Mouse (Mus musculus): ENCODE results near the gene Tmem42. TPM values are rescaled to one million over a fixed set of nuclear protein-coding genes. Genes with fewer than 3 reads are reported as not detected.

Tmem42 gene
- 15.4 and 17.8 TPM in 2 replicates for polyA plus RNA-seq (2016; fragmentation: Nextera tagmentation; extraction: Ambion mirVana)

DNA sequence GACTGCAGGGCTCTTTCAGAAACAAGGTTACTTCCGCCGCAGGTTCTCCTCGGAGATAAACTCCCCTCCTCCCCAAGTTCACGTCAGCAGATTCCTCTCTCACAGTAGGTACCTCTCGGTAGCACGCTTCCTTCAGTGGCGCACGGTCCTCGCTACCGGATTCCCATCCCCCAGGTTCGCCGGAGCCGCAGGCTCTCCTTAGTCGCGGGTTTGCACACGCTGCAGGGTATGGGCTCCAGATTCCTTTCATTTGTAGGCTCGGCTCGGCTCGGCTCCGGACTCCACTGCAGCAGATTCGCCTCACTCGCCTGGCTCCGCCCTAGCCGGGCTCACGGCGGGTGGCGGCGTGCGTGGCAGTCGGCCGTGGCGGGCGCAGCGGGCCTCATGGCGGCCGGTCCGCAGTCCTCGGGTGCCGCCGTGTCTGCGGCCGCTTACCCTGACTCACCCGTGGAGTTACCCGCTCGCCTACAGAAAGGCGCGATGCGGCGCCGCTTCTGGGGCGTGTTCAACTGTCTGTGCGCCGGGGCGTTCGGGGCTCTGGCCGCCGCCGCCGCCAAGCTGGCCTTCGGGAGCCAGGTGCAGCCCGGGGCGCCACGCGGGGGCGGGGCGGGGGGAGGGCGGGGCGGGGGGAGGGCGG lies at the start of gene Tmem42:
Tmem42 (plus strand) TSS at position 332 of the 637 bp plus-strand sequence.
- H3K4me3 ChIP-seq = peak within 1 kb of the TSS; percentile 80
- H3K36me3 ChIP-seq (replicated peaks) = peaks cover 32% of the 10 kb centered on the region
- DNase-seq (ENCODE audit: extremely low spot score, low spot score) = peak; percentile 87
- H3K4me1 ChIP-seq = peaks cover 25% of the 10 kb centered on the region
- peaks cover 6% of the 10 kb centered on the region; the same call in 1 of the 2 replicates for H3K27me3 ChIP-seq (ENCODE audit: poor library complexity, severe bottlenecking)
- under 1% methylated on average over 58 of the region's 69 CpGs for WGBS
- H3K9me3 ChIP-seq = no peaks in the 10 kb centered on the region
- peak within 1 kb of the TSS; percentile 97 for H3K27ac ChIP-seq

DNA sequence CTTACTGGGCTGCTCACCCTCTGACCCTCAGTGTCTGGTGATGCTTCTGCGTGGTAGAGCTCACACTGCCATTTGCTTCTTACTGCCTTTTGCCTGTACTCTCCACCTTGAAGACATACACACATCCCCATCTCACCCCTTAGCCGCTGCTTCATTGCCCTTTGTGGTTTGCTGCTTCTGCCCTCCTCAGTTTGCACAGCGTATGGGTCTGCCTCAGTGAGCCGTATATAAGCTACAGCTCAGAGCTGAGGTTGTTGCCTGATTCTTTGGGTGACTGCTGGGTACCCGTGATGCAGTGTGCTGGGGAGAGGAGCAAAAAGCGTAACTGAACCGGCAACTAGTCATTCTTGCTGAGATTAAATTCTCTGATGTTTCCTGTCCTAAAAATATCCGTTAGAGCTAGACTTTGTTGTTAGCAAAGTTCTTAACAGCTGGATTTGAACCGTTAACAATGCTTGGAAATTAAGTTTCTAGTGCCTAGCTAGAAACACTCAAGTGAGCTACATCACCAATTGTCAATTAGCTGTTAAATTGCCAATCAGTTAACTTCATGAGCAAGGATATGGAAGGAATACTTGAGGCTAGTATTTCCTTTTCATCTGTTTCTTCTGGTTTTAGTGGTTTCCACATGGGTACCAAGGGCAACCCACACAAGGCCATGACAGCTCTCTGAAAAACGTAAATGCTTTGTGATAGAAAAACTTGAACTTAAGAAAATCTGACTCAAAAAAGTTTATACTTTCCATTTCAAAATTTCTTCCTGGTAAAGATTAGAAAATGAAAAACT lies 22.5 kb upstream of the Tmem42 start:
- DNase-seq (ENCODE audit: extremely low spot score, low spot score) = no peak
- Histone ChIP-seq H3K27ac (no peak overlapping the region), H3K4me1 (no peaks in the 10 kb centered on the region), H3K4me3 (no peak overlapping the region), H3K27me3 (ENCODE audit: poor library complexity, severe bottlenecking) (no peaks in the 10 kb centered on the region), H3K36me3 (replicated peaks) (peaks cover 97% of the 10 kb centered on the region), H3K9me3 (no peaks in the 10 kb centered on the region)
- 92% methylated on average over 10 of the region's 10 CpGs for WGBS

DNA sequence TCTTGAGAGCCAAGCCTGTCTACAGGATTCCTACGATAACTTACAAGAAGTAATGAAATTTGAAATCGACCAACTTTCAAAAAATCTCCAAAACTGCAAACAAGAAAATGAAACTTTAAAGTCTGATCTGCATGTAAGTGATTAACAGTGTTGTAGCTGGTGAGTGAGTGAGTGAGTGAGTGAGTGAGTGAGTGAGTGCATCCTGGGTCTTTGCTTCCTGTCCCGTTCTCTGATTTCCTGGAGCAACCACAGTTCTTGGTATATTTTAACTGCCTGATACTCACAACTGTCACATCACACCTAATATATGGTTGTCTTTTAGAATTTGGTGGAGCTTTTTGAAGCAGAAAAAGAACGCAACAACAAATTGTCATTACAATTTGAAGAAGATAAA lies 21.9 kb upstream of the Tmem42 start:
- 97% methylated on average over 4 of the region's 4 CpGs for WGBS
- Histone ChIP-seq H3K27me3 (ENCODE audit: poor library complexity, severe bottlenecking) (no peaks in the 10 kb centered on the region), H3K36me3 (replicated peaks) (peaks cover 97% of the 10 kb centered on the region), H3K4me3 (no peak overlapping the region), H3K27ac (no peak overlapping the region), H3K9me3 (no peaks in the 10 kb centered on the region), H3K4me1 (no peaks in the 10 kb centered on the region)
- no peak for DNase-seq (ENCODE audit: extremely low spot score, low spot score)

DNA sequence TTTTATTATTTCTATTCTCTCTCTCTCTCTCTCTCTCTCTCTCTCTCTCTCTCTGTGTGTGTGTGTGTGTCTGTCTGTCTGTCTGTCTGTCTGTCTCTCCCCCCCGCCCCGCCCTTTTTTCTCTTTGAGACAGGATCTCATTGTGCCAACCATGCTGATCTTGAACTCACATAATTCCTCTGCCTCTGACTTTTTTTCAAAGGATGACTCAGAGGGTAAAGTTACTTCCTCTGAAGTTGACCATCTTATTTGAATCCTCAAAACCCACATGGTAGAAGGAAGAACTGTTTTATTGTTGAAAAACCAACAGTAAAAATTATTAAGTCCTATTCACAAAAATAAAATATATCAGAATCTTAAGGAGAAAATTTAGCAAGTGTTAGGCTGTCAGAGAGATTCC lies 16.4 kb upstream of the Tmem42 start:
- Histone ChIP-seq H3K4me1 (no peaks in the 10 kb centered on the region), H3K27ac (no peak overlapping the region), H3K27me3 (ENCODE audit: poor library complexity, severe bottlenecking) (no peaks in the 10 kb centered on the region), H3K36me3 (replicated peaks) (peaks cover 100% of the 10 kb centered on the region), H3K4me3 (no peak overlapping the region), H3K9me3 (no peaks in the 10 kb centered on the region)
- no peak for DNase-seq (ENCODE audit: extremely low spot score, low spot score)
- WGBS = 94% methylated on average over 2 of the region's 2 CpGs

DNA sequence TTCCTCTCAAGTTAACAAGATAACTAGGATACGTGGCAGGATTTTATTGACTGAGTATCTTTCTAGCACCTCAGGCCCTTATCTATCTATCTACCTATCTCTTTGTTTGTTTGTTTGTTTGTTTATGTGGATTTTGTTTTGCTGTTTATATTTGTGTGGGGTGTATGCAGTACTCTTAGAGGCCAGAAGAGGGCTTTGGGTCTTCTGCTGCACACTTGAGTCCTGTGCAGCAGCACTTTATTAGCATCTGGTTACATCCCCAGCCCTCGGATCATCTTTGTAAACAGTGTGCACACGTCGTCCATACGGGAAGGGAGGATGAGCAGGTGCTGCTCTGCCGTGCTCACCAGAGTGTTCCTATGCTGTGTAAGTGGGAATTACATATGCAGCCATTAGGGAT lies 15.1 kb upstream of the Tmem42 start:
- Histone ChIP-seq H3K36me3 (replicated peaks) (peaks cover 100% of the 10 kb centered on the region), H3K9me3 (no peaks in the 10 kb centered on the region), H3K27me3 (ENCODE audit: poor library complexity, severe bottlenecking) (no peaks in the 10 kb centered on the region), H3K4me3 (no peak overlapping the region), H3K4me1 (no peaks in the 10 kb centered on the region), H3K27ac (no peak overlapping the region)
- 95% methylated on average over 6 of the region's 6 CpGs for WGBS
- DNase-seq (ENCODE audit: extremely low spot score, low spot score) = no peak

DNA sequence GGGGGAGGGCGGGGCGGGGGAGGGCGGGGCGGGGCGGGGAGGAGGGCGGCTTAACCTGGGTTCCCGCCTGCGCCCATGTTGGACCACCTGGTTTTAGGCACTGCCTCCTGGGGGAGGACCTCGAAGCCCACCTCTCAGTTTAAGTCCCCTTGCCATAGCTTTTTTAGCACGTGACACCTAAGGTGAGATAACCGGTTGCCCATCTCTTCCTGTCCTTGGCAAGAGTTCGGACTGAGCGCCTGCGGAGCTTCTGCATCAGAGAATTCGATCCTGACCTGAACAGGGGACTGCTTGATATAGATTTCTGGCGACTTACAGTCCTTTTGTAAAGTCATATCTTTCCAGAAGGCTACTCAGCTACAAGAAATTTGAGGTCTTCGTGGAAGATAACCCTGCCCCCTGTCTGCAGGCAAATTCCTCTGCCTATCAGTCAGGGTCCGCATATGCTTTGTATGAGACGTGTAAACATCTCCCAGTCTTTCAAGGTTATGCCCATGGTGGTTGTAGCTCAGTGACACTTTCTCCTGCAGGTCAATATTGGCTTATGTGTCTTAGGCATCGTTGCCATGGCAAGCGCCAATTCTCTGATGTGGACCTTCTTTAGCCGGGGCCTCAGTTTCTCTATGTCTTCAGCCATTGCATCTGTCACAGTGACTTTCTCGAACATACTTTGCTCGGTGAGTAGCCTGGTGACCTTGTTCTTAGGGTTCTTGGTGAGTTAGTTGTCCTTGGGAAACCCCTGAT lies 682 bp downstream of the Tmem42 start:
- 49% methylated on average over 16 of the region's 24 CpGs for WGBS
- H3K27me3 ChIP-seq (ENCODE audit: poor library complexity, severe bottlenecking) = peaks cover 6% of the 10 kb centered on the region; the same call in 1 of the 2 replicates
- no peaks in the 10 kb centered on the region for H3K9me3 ChIP-seq
- peaks cover 25% of the 10 kb centered on the region for H3K4me1 ChIP-seq
- DNase-seq (ENCODE audit: extremely low spot score, low spot score) = no peak
- peaks cover 25% of the 10 kb centered on the region for H3K36me3 ChIP-seq (replicated peaks)
- H3K27ac ChIP-seq = peak overlapping the region; percentile 97
- H3K4me3 ChIP-seq = peak overlapping the region; percentile 80

DNA sequence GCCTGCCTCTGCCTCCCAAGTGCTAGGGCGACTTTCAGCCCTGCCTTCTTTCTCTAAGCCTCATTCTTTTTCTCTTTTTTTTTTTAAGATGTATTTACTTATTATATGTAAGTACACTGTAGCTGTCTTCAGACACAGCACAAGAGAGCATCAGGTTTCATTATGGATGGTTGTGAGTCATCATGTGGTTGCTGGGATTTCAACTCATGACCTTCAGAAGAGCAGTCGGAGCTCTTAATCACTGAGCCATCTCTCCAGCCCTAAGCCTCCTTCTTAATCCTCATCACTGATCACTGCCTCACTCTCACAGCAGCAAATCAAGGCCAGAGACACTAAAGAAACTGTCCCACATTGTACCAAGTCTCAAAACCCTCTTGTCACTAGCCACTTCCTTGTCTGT lies 3.1 kb downstream of the Tmem42 start:
- Histone ChIP-seq H3K4me3 (no peak overlapping the region), H3K9me3 (no peaks in the 10 kb centered on the region), H3K27ac (no peak overlapping the region), H3K36me3 (replicated peaks) (peaks cover 2% of the 10 kb centered on the region; the same call in 1 of the 2 replicates), H3K4me1 (peaks cover 21% of the 10 kb centered on the region), H3K27me3 (ENCODE audit: poor library complexity, severe bottlenecking) (peaks cover 6% of the 10 kb centered on the region; the same call in 1 of the 2 replicates)
- 89% methylated on average over 2 of the region's 2 CpGs for WGBS
- no peak for DNase-seq (ENCODE audit: extremely low spot score, low spot score)

DNA sequence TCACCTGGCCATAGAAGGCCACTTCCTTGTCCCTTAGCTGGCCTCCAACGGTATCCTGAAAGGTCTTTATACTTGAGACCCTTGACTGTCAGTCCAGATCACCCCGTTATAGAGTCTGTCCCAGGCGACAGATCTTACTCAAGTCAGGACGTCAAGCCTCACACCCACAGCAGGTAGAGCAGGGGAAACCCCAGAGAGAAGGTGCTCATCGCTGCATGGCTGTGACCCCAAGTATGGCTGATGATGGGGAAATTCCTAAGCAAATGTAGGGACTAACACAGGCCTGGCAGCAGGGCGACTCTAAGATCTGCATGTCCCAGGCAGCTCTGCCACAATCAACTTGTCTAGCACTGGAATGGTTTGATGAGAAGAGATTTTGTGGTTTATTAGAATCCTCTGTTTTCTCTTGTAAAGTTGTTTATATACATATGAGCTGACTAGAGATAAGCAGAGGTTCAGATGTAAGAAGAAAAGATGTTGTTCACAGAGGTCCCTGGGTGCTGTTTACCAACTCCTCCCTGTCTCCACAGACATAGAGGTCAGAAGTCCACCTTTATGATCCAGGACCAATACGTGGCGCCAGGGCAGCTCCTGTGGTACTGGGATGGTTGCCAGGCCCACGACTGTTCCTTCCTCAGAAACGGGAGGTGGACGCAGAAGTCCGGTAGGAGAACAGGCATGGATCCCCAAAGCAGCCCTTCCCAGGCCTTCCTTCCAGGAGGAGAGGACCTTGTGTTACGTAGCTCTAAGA lies 10.5 kb downstream of the Tmem42 start:
- no peaks in the 10 kb centered on the region for H3K27me3 ChIP-seq (ENCODE audit: poor library complexity, severe bottlenecking)
- H3K36me3 ChIP-seq (replicated peaks) = no peaks in the 10 kb centered on the region
- no peak for DNase-seq (ENCODE audit: extremely low spot score, low spot score)
- WGBS = 88% methylated on average over 13 of the region's 13 CpGs
- peaks cover 8% of the 10 kb centered on the region; the same call in 1 of the 2 replicates for H3K4me1 ChIP-seq
- H3K4me3 ChIP-seq = no peak overlapping the region
- H3K27ac ChIP-seq = no peak overlapping the region
- H3K9me3 ChIP-seq = no peaks in the 10 kb centered on the region

DNA sequence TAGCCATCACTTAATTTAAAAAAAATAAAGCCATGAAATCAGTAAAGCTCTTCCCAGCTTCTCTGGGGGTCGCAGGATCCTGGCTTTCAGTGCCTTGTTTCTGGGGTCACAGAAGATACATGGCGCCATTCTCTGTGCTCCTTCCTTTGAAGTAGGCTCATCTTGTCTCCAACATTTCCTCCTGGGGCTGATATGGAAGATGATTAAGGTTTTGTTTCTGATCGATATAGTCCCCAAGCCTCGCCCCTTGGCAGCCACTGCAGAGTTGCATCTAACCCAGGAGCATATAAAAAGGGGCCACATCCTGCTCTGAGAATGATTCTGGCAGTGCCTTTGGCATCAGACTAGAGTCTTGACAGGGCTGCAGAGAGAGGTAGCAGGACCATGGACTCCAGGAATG lies 13.3 kb downstream of the Tmem42 start, which contains the start of gene Tgm4:
Tgm4 (plus strand) TSS at position 301 of the 400 bp plus-strand sequence.
- DNase-seq (ENCODE audit: extremely low spot score, low spot score) = no peak
- 88% methylated on average over 4 of the region's 4 CpGs for WGBS
- Histone ChIP-seq H3K4me1 (peaks cover 8% of the 10 kb centered on the region; the same call in 1 of the 2 replicates), H3K27me3 (ENCODE audit: poor library complexity, severe bottlenecking) (no peaks in the 10 kb centered on the region), H3K27ac (no peak within 1 kb of the TSS), H3K36me3 (replicated peaks) (no peaks in the 10 kb centered on the region), H3K9me3 (no peaks in the 10 kb centered on the region), H3K4me3 (no peak within 1 kb of the TSS)

DNA sequence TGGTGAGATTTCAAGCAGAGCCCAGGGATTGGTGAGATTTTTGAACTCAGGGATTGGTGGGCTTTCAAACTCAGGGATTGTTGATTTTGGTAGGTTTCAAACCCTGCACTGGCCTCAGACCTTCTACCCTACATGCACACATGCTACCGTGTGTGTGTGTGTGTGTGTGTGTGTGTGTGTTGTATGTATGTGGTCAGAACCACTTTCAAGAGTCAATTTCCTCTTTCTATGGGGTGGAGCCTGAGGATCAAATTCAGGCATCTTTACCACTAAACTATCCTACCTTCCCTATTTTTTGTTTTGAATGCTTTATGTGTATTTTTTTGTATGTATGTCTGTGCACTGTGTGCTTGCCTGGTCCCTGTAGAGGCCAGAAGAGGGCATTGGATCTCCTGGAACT lies 26.5 kb downstream of the Tmem42 start:
- 88% methylated on average over 1 of the region's 1 CpGs for WGBS
- no peak for DNase-seq (ENCODE audit: extremely low spot score, low spot score)
- no peak overlapping the region for H3K4me3 ChIP-seq
- H3K36me3 ChIP-seq (replicated peaks) = no peaks in the 10 kb centered on the region
- H3K4me1 ChIP-seq = no peaks in the 10 kb centered on the region
- H3K27me3 ChIP-seq (ENCODE audit: poor library complexity, severe bottlenecking) = no peaks in the 10 kb centered on the region
- no peaks in the 10 kb centered on the region for H3K9me3 ChIP-seq
- H3K27ac ChIP-seq = no peak overlapping the region

DNA sequence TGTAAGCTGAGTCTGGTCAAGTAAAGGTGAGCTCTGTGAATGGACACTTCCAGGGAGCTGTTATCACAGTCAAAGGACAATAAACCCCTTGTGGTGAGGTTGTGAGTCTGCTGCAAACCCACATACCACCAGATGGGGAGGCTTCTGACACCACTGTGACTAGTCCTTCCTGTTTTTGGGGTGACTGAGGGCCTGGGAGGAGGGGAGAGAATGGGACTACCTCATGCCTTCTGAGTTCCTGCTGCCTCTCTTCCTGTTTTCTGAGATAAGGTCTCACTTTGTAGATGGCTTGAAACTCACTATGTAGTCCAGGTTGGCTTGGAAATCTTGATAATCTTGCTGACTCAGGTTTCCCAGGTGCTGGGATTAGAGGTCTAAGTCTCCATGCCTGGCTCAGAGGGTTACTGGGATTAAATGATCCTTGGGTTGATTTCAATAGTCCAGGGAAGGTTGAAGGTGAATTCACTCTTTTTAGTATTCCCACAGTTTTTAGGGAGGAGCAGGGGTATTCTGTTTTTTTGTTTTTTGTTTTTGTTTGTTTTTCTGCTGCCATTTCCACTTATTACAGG lies 37.7 kb downstream of the Tmem42 start:
- H3K4me3 ChIP-seq = no peak overlapping the region
- no peaks in the 10 kb centered on the region for H3K27me3 ChIP-seq (ENCODE audit: poor library complexity, severe bottlenecking)
- no peak for DNase-seq (ENCODE audit: extremely low spot score, low spot score)
- H3K4me1 ChIP-seq = no peaks in the 10 kb centered on the region
- H3K36me3 ChIP-seq (replicated peaks) = no peaks in the 10 kb centered on the region
- H3K27ac ChIP-seq = no peak overlapping the region
- H3K9me3 ChIP-seq = no peaks in the 10 kb centered on the region

DNA sequence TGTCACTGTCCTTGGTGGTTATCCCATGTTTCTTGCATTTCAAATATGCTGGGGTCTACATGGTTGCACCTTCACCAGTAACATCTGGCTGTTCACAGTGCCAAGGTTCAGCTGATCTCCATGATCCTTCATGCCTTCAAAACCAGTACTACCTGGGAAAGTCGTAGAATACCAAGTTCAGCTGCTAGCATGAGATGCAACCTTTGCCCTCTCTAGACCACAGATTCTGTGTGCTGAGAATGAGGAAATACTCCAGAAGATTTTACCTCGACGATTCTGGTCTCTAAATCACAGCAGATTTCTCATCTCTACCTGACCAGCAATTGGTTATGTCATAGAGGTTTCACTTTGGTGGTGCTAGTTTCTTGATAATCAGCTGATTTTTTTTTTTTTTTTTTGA lies 39.0 kb downstream of the Tmem42 start:
- no peak overlapping the region for H3K4me3 ChIP-seq
- no peaks in the 10 kb centered on the region for H3K4me1 ChIP-seq
- no peaks in the 10 kb centered on the region for H3K36me3 ChIP-seq (replicated peaks)
- WGBS = 94% methylated on average over 3 of the region's 3 CpGs
- H3K9me3 ChIP-seq = no peaks in the 10 kb centered on the region
- no peak overlapping the region for H3K27ac ChIP-seq
- DNase-seq (ENCODE audit: extremely low spot score, low spot score) = no peak
- H3K27me3 ChIP-seq (ENCODE audit: poor library complexity, severe bottlenecking) = no peaks in the 10 kb centered on the region

Data from forebrain, embryonic 10.5 days (tissue).